Mouse (Mus musculus): ENCODE data around the gene Gm7735.
"Not testable (repeated sequence)": the region's sequence is repeated elsewhere in the genome, so short reads cannot be mapped to it uniquely, and the experiment has no call there.

The Gm7735 gene

GRCm38 (mm10) chr16:89169190-89169589 lies at the start of gene Gm7735:
Gene Gm7735, plus strand, starts transcription at chr16:89169490.
- not testable (repeated sequence) for DNase-seq (ENCODE audit: low spot score in 2 of 2)

- DNase-seq (ENCODE audit: low spot score in 2 of 2), result no peak
Observed at GRCm38 (mm10) chr16:89140551-89140950, 28.7 kb upstream of the Gm7735 start, which contains the start of gene Gm6358. Gene Gm6358, plus strand, starts transcription at chr16:89140851.

GRCm38 (mm10) chr16:89150786-89151185 lies 18.5 kb upstream of the Gm7735 start, which contains the start of gene Gm10061:
Gene Gm10061, plus strand, starts transcription at chr16:89151086.
- no peak for DNase-seq (ENCODE audit: low spot score in 2 of 2)

GRCm38 (mm10) chr16:89157652-89158051 lies 11.6 kb upstream of the Gm7735 start, which contains the start of gene Gm9789:
Gene Gm9789, plus strand, starts transcription at chr16:89157952.
- DNase-seq (ENCODE audit: low spot score in 2 of 2), result no peak

- no peak for DNase-seq (ENCODE audit: low spot score in 2 of 2)
Observed at GRCm38 (mm10) chr16:89174435-89174834, 5.1 kb downstream of the Gm7735 start, which contains the start of gene 1110057P08Rik. Gene 1110057P08Rik, plus strand, starts transcription at chr16:89174735.

- no peak for DNase-seq (ENCODE audit: low spot score in 2 of 2)
Observed at GRCm38 (mm10) chr16:89188621-89189020, 19.3 kb downstream of the Gm7735 start.

- DNase-seq (ENCODE audit: low spot score in 2 of 2), result no peak
Observed at GRCm38 (mm10) chr16:89205561-89205960, 36.3 kb downstream of the Gm7735 start, which contains the start of gene Krtap20-2. Gene Krtap20-2, plus strand, starts transcription at chr16:89205861.
